Mouse (Mus musculus) liver, adult 2 months (tissue): ENCODE results near the gene E2f7.

Experiments used
- CTCF ChIP-seq: fragments of 200-500 bp; IDR thresholded peaks from 2 replicates; pipeline ENCODE4 v1.5.1; 2011; ENCODE audit warnings: low read depth, low read length, control low read depth
- POLR2A ChIP-seq: fragments of 200-500 bp; IDR thresholded peaks from 2 replicates; pipeline ENCODE4 v1.6.1; 2011; ENCODE audit warnings: low read length, control low read depth; ENCODE audit not compliant: insufficient read depth; ENCODE audit errors: extremely low read depth

- TF ChIP-seq CTCF (peak; percentile 80), POLR2A (no peak)
Measured at GRCm38 (mm10) chr10:110727816-110728215, 17.4 kb upstream of the E2f7 start.
